Mouse (Mus musculus): Measurements from ENCODE around the gene Pcsk1n.

GRCm38 (mm10) chrX:7963829-7964626, 44.4 kb downstream of the Pcsk1n start:
- TF ChIP-seq CTCF (IDR thresholded peaks at IDR 0.05; ENCODE audit: low read depth): no peak
- TF ChIP-seq EP300 (IDR thresholded peaks at IDR 0.05; ENCODE audit: low read depth): no peak
